Mouse (Mus musculus) kidney, embryonic 14.5 days (tissue): ENCODE results near the gene H2-Aa. TPM values are rescaled to one million over a fixed set of nuclear protein-coding genes. Genes with fewer than 3 reads are reported as not detected.

Source experiments
- ATAC-seq: fragments of 200-750 bp; cut with Nextera tagmentation; 2 replicates; pipeline ENCODE4 v1.8.0; 2017; ENCODE audit warnings: moderate number of reproducible peaks, mild to moderate bottlenecking, moderate TSS enrichment, moderate library complexity; ENCODE audit not compliant: low FRiP score, low TSS enrichment
- H3K27ac ChIP-seq: fragments of 300-500 bp; sonication (generic); 2 replicates; pipeline ENCODE4 v1.5.1; 2014; ENCODE audit warnings: low read depth, mild to moderate bottlenecking, low read length, moderate library complexity, mixed read lengths
- H3K27me3 ChIP-seq: fragments of 300-500 bp; sonication (generic); 2 replicates; pipeline ENCODE4 v1.6.1; 2014; ENCODE audit warnings: mild to moderate bottlenecking, low read length; ENCODE audit not compliant: control insufficient read depth, insufficient read depth
- H3K36me3 ChIP-seq: fragments of 300-500 bp; sonication (generic); 2 replicates; pipeline ENCODE4 v1.6.1; 2014; ENCODE audit warnings: low read length, mixed read lengths; ENCODE audit not compliant: control insufficient read depth, insufficient read depth
- H3K4me1 ChIP-seq: fragments of 300-500 bp; sonication (generic); 2 replicates; pipeline ENCODE4 v1.6.1; 2014; ENCODE audit warnings: low read length, mixed read lengths; ENCODE audit not compliant: control insufficient read depth, insufficient read depth
- H3K4me2 ChIP-seq: fragments of 300-500 bp; sonication (generic); replicated peaks from 2 replicates; pipeline ENCODE4 v1.6.1; 2014; ENCODE audit warnings: low read depth, mild to moderate bottlenecking, low read length
- H3K4me3 ChIP-seq: fragments of 300-500 bp; sonication (generic); 2 replicates; pipeline ENCODE4 v1.5.1; 2014; ENCODE audit warnings: mild to moderate bottlenecking, low read length
- H3K9ac ChIP-seq: fragments of 300-500 bp; sonication (generic); 2 replicates; pipeline ENCODE4 v1.6.1; 2014; ENCODE audit warnings: low read depth, mild to moderate bottlenecking, low read length, moderate library complexity
- H3K9me3 ChIP-seq: fragments of 300-500 bp; sonication (generic); 2 replicates; pipeline ENCODE4 v1.6.1; 2016; ENCODE audit warnings: low read length; ENCODE audit not compliant: control insufficient read depth
- WGBS: fragments of 180-500 bp; shearing (Covaris S2); extraction: QIAGEN DNeasy Blood & Tissue Kit; methylation state at CpG from one replicate; pipeline ENCODE4 v1.1.7; 2014; 5-methylcytosine and 5-hydroxymethylcytosine counted together
- polyA plus RNA-seq: library from polyadenylated mRNA; unstranded; fragments of >200 nt; fragmentation: Nextera tagmentation; extraction: Ambion mirVana; gene quantifications from 2 replicates; pipeline ENCODE4 v1.2.1, GENCODE M21; 2014

The H2-Aa gene
- polyA plus RNA-seq, 1 experiment from 2014 or later = 2.7 TPM

DNA sequence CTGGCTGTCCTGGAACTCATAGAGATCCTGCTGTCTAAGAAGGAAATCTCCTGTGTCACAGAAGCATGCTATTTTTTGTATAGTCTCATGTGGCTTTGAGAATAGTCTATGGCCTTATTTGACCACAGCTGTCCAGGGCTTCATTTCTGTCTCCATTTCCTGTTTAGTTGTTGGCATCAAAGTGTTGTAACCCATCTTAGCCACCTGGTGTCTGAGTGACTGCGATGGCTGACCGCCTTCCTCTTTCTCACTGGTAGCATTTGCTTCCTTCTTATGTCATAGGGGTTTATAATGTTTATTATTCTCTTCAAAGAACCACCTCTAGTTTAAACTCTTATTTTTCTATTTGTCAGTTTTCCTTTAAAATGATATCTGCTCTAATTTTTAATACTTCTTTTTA is 38.9 kb downstream of the H2-Aa start:
- H3K36me3 ChIP-seq = no peaks in the 10 kb centered on the region
- H3K4me3 ChIP-seq = no peak overlapping the region
- WGBS = 69% methylated on average over 2 of the region's 2 CpGs
- H3K9ac ChIP-seq = no peak overlapping the region
- no peak overlapping the region for H3K4me2 ChIP-seq
- no peaks in the 10 kb centered on the region for H3K9me3 ChIP-seq
- no peak overlapping the region for H3K27ac ChIP-seq
- H3K4me1 ChIP-seq = no peaks in the 10 kb centered on the region
- H3K27me3 ChIP-seq = no peaks in the 10 kb centered on the region
- no peak for ATAC-seq

DNA sequence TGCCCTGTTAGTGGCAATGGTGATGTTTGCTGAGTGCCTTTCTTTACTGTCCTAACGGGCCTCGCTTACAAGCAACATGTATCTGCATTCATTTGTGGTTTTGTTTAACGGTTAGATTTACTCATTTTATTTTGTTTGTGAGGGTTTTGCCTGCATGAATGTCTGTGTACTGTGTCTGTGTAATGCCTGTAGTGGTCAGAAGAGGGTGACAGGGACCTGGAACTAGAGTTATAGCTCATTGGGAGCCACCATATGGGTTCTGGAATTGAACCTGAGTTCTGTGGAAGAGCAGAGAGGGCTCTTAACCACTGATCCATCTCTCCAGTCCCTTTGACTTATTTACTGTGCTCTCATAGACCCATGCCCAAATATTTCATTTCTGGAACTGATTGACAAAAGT is 40.6 kb downstream of the H2-Aa start:
- no peaks in the 10 kb centered on the region for H3K36me3 ChIP-seq
- no peaks in the 10 kb centered on the region for H3K27me3 ChIP-seq
- no peaks in the 10 kb centered on the region for H3K4me1 ChIP-seq
- no peak overlapping the region for H3K4me2 ChIP-seq
- H3K9ac ChIP-seq = no peak overlapping the region
- no peaks in the 10 kb centered on the region for H3K9me3 ChIP-seq
- no peak overlapping the region for H3K4me3 ChIP-seq
- WGBS = 89% methylated on average over 3 of the region's 3 CpGs
- no peak for ATAC-seq
- no peak overlapping the region for H3K27ac ChIP-seq

- Histone ChIP-seq H3K36me3 (no peaks in the 10 kb centered on the region), H3K4me1 (no peaks in the 10 kb centered on the region), H3K4me2 (no peak overlapping the region), H3K9ac (no peak overlapping the region), H3K9me3 (peaks cover 4% of the 10 kb centered on the region; the same call in 1 of the 2 replicates), H3K4me3 (no peak overlapping the region), H3K27ac (no peak overlapping the region), H3K27me3 (no peaks in the 10 kb centered on the region)
- no peak for ATAC-seq
- 78% methylated on average over 4 of the region's 4 CpGs for WGBS
These were observed 43.0 kb downstream of the H2-Aa start for GRCm38 (mm10) chr17:34244656-34245055.

GRCm38 (mm10) chr17:34240916-34241315 is 46.7 kb downstream of the H2-Aa start:
- Histone ChIP-seq H3K9ac (no peak overlapping the region), H3K9me3 (peaks cover 4% of the 10 kb centered on the region; the same call in 1 of the 2 replicates), H3K36me3 (no peaks in the 10 kb centered on the region), H3K4me2 (no peak overlapping the region), H3K4me3 (no peak overlapping the region), H3K4me1 (no peaks in the 10 kb centered on the region), H3K27me3 (no peaks in the 10 kb centered on the region; the same call in 1 of the 2 replicates), H3K27ac (no peak overlapping the region)
- ATAC-seq = no peak
- 78% methylated on average over 6 of the region's 6 CpGs for WGBS

DNA sequence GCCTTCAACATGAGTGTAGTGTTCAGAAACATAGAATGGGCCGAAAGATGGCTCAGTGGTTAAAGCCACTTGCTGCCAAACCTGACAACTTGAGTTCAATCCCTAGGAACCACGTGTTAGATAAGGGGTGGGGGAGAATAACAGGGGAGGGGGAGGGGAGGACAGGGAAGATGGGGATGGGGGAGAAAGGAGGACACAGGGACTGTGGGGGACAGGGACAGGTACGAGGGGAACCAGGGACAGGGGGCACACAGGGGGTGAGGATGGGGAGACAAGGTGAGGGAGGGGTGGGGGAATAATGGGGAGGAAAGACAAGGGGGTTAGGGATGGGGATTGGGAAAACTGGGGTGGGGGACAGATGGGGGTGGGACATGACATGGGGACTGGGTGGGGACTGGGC is 47.3 kb downstream of the H2-Aa start:
- Histone ChIP-seq H3K4me3 (no peak overlapping the region), H3K4me1 (no peaks in the 10 kb centered on the region), H3K27me3 (no peaks in the 10 kb centered on the region; the same call in 1 of the 2 replicates), H3K4me2 (no peak overlapping the region), H3K27ac (no peak overlapping the region), H3K36me3 (no peaks in the 10 kb centered on the region), H3K9me3 (peaks cover 4% of the 10 kb centered on the region; the same call in 1 of the 2 replicates), H3K9ac (no peak overlapping the region)
- ATAC-seq = no peak
- WGBS = 67% methylated on average over 3 of the region's 3 CpGs

DNA sequence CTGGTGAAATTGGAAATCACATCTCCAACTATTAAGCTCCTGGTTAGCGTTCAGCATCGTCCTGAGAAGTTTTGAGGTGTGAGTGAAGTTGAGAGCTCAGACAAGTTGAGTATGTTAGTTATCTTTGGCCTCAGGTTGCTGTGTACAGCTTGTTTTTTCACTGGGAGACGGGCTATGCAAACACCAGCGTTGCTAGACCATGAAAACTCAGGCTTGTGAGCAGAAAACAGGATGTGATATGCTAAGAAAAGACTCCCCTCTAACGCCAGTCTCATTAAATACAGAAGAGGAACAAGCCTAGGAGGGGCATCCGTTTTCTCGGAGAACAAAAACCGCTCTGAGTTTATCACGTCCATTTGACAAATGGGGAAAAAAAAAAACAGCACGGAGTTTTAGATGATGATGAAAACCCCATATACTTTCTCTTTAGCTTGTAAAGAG is 48.0 kb downstream of the H2-Aa start:
- WGBS = 56% methylated on average over 10 of the region's 10 CpGs
- Histone ChIP-seq H3K4me2 (no peak overlapping the region), H3K4me1 (no peaks in the 10 kb centered on the region), H3K27me3 (no peaks in the 10 kb centered on the region; the same call in 1 of the 2 replicates), H3K9ac (no peak overlapping the region), H3K4me3 (no peak overlapping the region), H3K27ac (no peak overlapping the region), H3K36me3 (no peaks in the 10 kb centered on the region), H3K9me3 (peaks cover 4% of the 10 kb centered on the region; the same call in 1 of the 2 replicates)
- ATAC-seq = no peak

GRCm38 (mm10) chr17:34238706-34239105 is 48.9 kb downstream of the H2-Aa start, which contains the start of gene H2-Ob:
Gene H2-Ob (plus strand): TSS chr17:34238903.
- no peak within 1 kb of the TSS for H3K9ac ChIP-seq
- H3K4me3 ChIP-seq = no peak within 1 kb of the TSS
- 65% methylated on average over 3 of the region's 3 CpGs for whole genome bisulfite sequencing
- no peaks in the 10 kb centered on the region; the same call in 1 of the 2 replicates for H3K27me3 ChIP-seq
- ATAC-seq = no peak
- no peaks in the 10 kb centered on the region for H3K4me1 ChIP-seq
- no peak within 1 kb of the TSS for H3K4me2 ChIP-seq
- H3K9me3 ChIP-seq = peaks cover 4% of the 10 kb centered on the region; the same call in 1 of the 2 replicates
- no peak within 1 kb of the TSS for H3K27ac ChIP-seq
- H3K36me3 ChIP-seq = no peaks in the 10 kb centered on the region

GRCm38 (mm10) chr17:34237741-34238140 is 49.9 kb downstream of the H2-Aa start:
- peaks cover 4% of the 10 kb centered on the region; the same call in 1 of the 2 replicates for H3K9me3 ChIP-seq
- no peak overlapping the region for H3K27ac ChIP-seq
- no peaks in the 10 kb centered on the region for H3K36me3 ChIP-seq
- WGBS = 73% methylated on average over 3 of the region's 3 CpGs
- no peak overlapping the region for H3K4me2 ChIP-seq
- no peaks in the 10 kb centered on the region for H3K4me1 ChIP-seq
- ATAC-seq = no peak
- no peak overlapping the region for H3K4me3 ChIP-seq
- H3K9ac ChIP-seq = no peak overlapping the region
- no peaks in the 10 kb centered on the region; the same call in 1 of the 2 replicates for H3K27me3 ChIP-seq

DNA sequence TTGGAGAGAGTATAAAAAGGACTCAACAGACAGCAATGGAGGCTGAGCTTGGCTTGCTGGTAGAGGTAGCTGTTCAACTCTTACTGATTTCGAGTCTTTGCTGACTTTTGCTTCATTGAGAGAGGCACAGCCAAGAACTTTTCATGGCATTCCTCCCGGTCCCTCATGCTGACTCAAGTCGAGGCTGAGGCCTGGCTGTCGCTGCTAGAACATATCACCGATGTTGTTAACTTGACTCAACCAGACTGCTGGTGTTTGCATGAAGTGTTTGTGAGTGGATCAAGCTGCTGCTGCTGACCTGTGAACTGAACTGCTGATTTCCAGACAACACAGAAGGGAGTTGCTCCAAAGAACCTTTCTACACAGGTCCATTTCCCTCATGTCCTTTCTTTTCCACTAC is 50.9 kb downstream of the H2-Aa start:
- H3K4me1 ChIP-seq = no peaks in the 10 kb centered on the region
- no peaks in the 10 kb centered on the region; the same call in 1 of the 2 replicates for H3K27me3 ChIP-seq
- H3K9ac ChIP-seq = no peak overlapping the region
- ATAC-seq = no peak
- no peaks in the 10 kb centered on the region for H3K36me3 ChIP-seq
- H3K4me2 ChIP-seq = no peak overlapping the region
- WGBS = 73% methylated on average over 5 of the region's 5 CpGs
- peaks cover 3% of the 10 kb centered on the region; the same call in 1 of the 2 replicates for H3K9me3 ChIP-seq
- no peak overlapping the region for H3K27ac ChIP-seq
- no peak overlapping the region for H3K4me3 ChIP-seq
